10 mouse cellular contexts compared by ENCODE assay signal in the genomic region with DNA sequence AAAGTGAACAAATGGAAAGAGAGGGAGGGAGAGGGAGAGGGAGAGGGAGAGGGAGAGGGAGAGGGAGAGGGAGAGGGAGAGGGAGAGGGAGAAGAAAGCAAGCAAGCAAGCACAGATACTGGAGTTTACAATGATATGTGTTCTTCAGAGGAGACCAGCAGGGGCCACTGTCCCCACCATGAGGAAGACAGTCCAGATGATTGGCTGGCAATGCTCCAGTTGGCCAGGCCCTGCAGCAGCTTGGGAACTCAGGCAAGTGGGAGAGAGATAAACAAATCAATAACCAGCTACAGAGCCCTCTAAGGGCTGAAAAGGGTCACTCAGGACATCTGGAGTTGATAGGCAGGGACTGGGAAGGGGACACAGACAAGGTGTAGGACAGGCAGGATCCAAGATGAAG.
DNase-seq lines count a peak whose midpoint lies in the region; ATAC-seq and TF ChIP-seq lines count a peak whose summit lies in the region.
"Had no signal": no experiment of that assay in that cellular context is flagged by ENCODE, and none has a peak within 500 bp of the region (broad histone marks: within the 10 kb centered on the region; RNA-seq: fewer than 3 reads in every experiment).

No protein-coding gene starts in this region.

- TF ChIP-seq POLR2A in lung, adult 2 months (IDR thresholded peaks at IDR 0.05; ENCODE audit: borderline replicate concordance, extremely low read depth, low read depth, low read length), result no peak

- no peak overlapping the region for H3K4me3 ChIP-seq in lung, adult 2 months (replicated peaks; ENCODE audit: extremely low read depth, low read depth, low read length)
- H3K4me3 ChIP-seq: limb, embryonic 13.5 days had no signal

- H3K4me1 ChIP-seq in lung, adult 2 months (ENCODE audit: control insufficient read depth, insufficient read depth, low read length), result no peaks in the 10 kb centered on the region; the same call in 1 of the 2 replicates
- H3K4me1 ChIP-seq: limb, embryonic 13.5 days had no signal

- peak; percentile 2; the same call in 1 of the 2 replicates for TF ChIP-seq CTCF in lung, adult 2 months (IDR thresholded peaks at IDR 0.05; ENCODE audit: insufficient read depth, low read length)

- 0 out of 2 replicates have a peak, but pooled peaks have one; percentile 39 for ATAC-seq in common myeloid progenitor, adult 5-6 weeks (replicated peaks; ENCODE audit: low read depth, poor library complexity, severe bottlenecking)
- ATAC-seq in megakaryocyte progenitor cell, adult 5-6 weeks (replicated peaks; ENCODE audit: poor library complexity), result peak; percentile 48; the same call in 1 of the 2 replicates

- DNase-seq in cerebellum, postnatal 10 days, result peak; percentile 91 to 94
- DNase-seq in cerebellum, adult 9-11 months, result no peak
- DNase-seq in lung, adult 2 months, result no peak
- DNase-seq in lung, postnatal 25 days (ENCODE audit: low spot score), result no peak
- DNase-seq in embryo, embryonic 10.5 days (ENCODE audit: low spot score), result no peak
- no peak for DNase-seq in ovary, postnatal 10 days (ENCODE audit: low spot score)
- DNase-seq: gastrocnemius, postnatal 36 days had no signal

Comparison
In these comparisons a context has a peak if more than half of its experiments do, and no peak if none do; other contexts are left out.
1. DNase-seq: peak in cerebellum, postnatal 10 days (2 of 2); none in cerebellum, adult 9-11 months (single experiment), lung, adult 2 months (single experiment), lung, postnatal 25 days (single experiment), embryo, embryonic 10.5 days (single experiment) and ovary, postnatal 10 days (single experiment).